Mouse (Mus musculus) cerebellum, adult 8-10 months (tissue): ENCODE data around the gene Sucla2.

Experiments
- DNase-seq: peaks from one replicate; pipeline ENCODE4 v3.0.0; 2022

The Sucla2 gene

DNA sequence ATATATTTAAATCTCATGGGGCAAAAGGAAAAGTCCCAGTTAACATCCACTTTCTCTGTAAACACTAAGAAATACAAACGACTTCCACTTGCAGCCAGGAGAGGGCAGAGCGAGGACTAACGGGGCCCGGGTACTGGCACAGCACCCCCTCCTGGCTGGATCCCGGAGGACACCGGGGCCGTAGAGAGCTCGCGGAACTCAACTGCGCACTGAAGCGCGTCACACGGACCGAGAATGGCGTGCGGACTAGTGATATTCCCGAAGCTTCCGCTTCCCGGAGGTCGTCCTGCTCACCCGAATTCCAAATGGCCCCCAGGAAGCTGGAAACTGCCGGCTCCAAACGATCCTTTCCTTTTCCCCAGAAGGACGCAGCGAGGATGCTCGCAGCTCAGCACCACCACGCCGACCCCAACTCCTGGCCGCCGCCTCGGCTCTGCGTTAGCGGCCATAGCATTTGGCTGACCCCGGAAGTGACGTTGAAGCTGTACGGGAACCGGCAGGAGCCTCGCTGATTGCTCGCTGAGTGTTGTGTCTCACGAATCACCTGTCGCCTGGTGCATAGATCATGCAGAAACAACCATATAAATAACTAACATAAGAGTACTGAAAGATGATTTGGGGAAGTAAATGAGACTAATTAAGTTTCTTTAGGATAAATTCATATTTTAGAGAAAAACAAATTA is at the start of gene Sucla2:
Gene Sucla2 (plus strand): TSS at position 554 of the 683 bp plus-strand sequence.
- DNase-seq: peak; percentile 98

DNA sequence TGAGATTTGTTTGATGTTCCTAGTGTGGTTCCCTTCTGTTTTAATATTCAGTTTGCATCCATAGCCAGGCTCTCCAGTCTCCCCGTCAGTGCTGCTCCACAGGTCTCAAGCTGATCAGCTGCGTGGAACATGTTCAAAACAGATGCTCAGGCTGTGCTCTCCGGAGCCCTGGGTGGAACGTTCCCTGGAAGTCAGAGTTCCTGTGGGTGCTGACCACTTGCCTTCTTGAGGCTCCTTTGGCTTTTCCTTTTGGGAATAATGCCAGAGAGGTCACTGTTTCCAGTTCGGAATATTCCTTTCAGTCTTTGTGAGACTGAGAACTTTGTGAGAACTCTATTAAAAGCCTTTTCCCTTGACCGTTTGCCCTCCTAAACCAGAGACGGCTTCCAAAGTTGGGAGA is 49.6 kb upstream of the Sucla2 start:
- DNase-seq: no peak

DNA sequence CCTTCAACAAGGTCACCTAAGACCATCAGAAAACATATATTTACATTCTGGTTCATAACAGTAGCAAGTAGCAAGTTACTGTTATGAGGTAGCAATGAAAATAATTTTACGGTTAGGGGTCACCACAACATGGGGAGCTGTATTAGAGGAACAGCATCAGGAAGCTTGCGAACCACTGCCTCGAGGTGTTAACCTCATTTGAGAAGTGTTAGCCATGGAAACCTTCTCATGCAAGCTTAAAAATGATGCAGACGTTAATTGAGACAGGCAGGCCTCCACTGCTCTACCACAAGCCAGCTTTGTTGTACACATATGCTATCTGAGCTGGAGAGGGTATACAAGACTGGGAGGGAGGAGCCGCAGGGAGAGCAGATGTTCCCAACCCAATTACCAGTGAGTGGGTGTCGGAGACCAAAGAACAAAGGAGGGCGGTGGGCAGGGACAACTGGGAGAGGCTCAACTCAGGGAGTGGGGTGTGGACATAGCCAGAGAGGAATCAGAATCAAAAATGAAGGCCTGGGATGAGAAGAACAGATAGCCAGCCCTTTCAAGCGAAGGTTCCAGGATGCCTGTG is 48.7 kb upstream of the Sucla2 start:
- DNase-seq: no peak

DNA sequence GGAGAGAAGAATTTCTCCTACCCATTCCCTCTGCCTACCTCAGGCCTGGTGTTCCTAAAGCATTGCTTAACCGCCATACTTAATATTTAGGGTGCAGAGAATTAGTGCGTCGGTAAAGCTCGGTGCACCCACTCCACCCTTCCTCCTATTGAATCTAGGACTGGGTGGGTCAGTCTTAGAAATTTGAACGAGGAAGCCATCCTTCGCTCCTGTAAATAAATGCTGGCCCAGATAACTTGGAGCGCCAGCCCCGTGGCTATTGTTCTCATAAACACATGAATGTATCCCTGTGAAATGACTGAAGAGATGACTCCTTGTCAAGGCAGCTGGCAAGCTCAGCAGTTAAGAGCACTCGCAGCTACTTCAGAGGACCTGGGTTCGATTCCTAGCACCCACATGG is 48.0 kb upstream of the Sucla2 start:
- DNase-seq: no peak

DNA sequence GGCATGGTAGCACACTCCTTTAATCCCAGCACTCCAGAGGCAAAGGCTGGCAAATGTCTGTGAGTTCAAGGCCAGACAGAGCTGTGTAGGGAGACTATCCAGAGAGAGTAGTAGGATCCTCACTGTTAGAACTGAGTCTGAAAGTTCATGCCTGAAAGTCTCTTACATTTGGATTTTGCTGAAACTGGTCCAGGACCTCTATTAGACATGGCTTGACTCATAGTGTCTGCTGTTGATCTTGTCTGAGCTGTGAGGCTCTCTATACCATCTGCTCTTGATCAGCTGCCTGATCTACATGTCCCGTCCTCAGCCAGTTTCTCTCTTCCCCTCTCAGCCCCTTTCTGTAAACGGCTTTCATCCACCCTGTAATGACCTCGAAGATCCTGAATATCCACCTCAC is 46.8 kb upstream of the Sucla2 start:
- no peak for DNase-seq

DNA sequence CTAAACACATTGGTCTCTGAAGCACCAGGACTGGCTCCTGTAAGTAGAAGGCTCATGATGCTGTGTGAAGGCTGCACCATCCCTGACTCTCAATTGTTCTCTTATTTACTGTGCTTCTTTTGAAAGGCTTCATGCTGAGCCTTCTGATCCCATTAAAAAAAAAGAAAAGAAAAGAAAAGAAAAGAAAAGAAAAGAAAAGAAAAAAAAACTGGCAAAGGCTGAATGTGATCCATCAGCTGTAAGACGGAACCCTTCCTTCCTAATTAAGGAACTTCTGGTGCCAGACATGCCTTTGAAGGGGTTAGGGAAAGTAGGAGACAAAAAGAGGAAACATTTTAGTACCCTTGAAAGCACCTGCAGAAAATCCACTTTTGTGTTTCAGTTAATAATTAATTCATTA is 45.3 kb upstream of the Sucla2 start:
- no peak for DNase-seq

DNA sequence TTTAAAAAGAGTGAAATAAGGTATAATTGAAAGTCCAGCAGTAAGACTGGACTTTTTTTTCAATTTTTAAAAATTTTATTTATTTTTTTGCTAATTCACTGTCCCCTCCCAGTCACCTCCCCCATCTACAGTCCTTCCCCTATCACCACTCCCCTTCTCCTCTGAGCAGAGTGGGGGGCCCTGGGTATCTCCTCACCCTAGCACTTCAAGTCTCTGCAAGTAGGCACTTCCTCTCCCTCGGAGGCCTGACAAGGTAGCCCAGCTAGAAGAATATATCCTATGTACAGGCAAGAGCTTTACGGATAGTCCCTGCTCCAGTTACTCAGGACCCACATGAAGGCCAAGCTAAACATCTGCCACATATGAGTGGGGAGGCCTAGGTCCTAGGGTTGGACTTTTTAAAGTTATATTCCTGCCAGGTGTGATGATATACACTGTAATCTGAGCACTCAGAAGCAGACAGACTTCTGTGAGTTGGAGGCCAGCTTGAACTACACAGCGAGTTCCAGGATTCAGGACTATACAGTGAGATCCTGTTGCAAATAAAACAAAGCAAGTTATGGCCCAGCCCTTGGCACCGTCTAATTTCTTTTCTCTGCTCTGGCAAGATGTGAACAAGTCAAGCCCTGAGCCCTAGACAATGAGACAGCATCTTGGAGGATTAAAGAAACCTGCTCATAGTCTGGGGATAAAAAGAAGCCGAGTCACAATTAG is 41.4 kb upstream of the Sucla2 start:
- DNase-seq: no peak

DNA sequence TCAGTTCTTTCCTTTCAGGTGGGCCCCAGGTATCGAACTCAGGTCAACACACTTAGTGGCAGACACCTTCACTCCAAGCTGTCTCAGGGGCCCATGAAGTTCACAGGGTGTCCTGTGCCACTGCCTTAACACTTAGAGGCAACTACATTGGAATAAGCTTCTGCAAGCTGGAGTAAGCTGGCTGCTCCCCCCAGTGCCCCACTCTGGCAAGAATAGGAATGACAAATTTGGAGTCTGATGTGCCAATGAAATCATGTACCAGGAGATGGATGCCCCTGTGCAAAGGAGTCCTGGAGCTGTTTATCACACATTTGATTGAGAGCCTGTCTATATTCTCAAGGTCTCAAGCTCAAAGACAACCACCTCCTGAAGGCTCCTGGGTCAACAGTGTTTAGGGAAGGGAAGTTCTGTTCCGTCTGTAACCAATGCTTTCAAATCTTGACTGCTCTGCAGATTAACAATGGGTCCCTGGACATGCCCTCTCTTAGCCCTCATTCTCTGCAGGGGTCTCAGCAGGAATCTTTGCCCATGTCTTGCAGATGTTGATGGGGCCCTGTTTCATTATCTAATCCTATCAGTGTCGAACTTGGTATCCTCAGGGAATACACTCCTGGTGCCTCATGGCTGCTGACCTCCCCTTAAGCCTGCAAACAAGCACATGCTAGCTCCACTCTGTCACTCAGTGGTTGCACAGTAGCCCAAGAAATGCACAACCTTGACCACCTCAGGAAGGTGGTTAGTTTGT is 40.6 kb upstream of the Sucla2 start:
- no peak for DNase-seq

DNA sequence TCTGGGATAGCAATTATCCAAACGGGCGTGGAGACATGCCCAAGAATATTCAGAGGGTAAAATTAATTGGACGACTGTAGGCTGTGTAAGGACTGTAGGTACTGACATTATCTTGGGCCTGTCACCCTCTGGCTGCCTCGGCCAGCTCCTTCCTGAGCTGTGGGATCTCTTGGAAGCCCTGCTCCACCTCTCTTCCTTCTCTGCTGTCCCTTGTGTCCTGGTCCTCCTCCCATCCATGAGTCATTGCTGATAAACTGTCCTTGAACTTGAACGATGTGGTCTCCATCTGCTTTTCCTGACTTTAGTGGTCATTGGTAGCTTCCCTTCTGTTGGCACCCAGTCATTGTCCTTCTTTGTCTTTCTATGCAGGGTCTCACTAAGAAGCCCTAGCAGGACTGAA is 38.5 kb upstream of the Sucla2 start:
- DNase-seq: no peak

DNA sequence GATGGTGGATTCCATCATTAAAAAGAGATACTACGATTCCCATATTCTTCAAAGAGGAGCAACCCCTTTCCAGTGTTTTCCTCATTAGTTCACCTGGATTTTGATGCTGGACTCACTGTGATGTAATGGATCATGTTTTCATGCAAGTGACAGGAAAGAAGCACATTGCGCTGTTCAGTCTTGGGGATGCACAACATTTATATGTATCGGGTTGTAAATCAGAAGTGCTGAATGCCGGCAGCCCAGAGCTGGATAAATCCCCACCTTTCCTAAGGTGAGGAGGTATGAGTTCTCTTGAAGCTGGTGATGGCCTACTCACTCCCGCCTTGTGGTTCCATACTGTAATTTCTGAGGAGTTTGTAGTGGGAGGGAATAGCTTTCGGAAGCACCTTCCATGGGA is 31.8 kb upstream of the Sucla2 start:
- no peak for DNase-seq

DNA sequence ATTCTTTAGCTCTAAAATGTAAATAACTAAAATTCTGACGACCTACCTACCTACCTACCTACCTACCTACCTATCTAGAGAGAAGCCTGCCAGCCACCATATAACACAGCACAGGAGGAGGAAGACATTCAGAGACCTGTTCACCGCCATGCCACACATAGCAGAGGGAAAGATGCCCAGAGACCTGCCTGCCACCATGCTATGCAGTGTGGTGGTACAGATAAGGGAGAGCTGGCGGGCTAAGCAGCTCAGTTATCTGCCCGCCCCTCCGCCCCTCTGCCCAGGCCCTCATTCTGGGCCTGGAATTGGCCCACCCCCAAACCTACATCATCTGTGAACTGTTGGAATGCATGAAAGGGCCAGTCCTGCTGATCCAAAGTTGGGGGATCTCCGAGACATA is 31.0 kb upstream of the Sucla2 start:
- DNase-seq: no peak

DNA sequence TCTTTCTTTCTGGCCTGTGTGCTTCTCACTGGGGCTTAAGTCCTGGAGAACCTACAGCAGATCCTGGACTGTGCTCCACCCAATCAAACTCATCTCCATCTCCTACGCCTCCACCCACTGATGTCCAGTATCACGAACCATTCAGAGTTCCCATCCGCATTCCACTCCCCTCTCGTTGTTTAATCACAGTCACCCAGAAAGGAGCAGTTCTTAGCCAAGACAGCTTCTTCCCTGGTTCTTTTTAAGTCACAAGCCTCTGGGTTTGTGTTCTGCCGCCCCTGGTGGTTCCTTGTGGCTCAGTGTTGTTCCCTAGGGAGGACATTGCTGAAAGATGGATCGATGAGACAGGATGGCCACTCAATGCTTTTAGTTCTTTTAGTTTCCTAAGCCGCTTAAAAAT is 29.4 kb upstream of the Sucla2 start:
- DNase-seq: no peak

DNA sequence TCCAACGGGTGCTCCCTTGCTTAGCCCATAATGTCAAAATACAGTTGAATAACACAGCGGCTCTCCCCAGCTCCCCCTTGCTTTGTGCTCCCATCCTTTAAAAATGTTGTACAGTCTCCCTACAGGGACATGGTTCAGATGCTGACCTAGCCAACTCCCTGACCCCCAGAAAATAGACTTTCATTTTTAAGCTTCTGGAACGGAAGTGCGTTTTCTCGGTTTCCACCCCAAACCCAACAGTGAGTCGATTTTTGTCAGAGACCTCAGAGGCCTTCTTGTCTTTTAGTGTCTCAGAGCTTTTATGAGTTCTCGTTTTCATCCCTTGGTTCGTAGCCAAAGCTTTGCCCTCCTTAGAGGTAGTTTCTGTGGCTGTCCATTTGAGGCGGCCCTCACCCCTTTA is 23.8 kb upstream of the Sucla2 start:
- no peak for DNase-seq

DNA sequence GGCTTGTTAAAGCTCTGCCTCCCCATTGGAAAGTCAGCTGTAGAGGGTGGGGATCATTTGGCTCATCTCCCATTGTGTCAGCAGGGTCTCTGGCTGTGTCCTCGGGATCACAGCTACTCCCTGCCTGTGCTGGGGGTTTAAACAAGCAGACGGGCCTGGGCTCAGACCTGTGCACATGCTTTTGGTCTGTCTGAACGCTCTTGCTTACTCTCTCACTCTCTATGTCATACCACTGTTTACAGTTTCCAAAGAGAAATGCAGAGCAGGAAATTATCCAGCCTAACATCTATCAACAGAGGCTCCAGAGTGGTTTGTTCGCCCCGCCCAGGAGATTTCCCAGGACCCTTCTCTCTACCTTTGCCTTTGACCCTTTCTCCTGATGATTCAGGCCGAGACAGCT is 23.4 kb upstream of the Sucla2 start:
- DNase-seq: no peak

DNA sequence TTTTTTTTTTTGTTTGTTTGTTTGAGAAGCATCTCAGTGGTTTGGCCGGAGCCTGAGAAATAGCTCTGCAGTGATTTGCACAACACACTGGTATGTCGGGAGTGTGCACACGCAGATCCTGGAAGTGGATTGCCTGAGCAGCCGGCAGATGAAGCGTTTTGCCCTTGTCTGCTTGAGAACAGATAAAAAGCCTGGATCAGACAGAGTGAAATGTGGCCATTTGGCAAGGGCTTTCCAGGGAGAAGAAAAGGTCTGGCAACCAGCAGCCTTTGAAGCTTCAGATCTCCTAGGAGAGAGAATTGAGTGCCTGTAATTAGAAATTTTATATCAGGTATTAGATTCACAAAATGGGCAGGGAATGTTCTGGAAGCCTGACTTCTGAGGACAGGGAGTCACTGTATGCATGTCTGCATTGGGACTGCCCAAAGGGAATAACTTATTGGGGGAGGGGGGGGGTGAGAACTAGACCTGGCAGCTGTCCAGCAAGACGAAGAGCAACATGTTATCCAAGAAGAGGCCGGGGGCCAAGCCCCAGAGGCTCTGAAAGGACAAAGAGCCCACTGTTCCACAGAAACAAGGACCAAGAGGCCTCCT is 22.4 kb upstream of the Sucla2 start:
- peak; percentile 32 for DNase-seq

DNA sequence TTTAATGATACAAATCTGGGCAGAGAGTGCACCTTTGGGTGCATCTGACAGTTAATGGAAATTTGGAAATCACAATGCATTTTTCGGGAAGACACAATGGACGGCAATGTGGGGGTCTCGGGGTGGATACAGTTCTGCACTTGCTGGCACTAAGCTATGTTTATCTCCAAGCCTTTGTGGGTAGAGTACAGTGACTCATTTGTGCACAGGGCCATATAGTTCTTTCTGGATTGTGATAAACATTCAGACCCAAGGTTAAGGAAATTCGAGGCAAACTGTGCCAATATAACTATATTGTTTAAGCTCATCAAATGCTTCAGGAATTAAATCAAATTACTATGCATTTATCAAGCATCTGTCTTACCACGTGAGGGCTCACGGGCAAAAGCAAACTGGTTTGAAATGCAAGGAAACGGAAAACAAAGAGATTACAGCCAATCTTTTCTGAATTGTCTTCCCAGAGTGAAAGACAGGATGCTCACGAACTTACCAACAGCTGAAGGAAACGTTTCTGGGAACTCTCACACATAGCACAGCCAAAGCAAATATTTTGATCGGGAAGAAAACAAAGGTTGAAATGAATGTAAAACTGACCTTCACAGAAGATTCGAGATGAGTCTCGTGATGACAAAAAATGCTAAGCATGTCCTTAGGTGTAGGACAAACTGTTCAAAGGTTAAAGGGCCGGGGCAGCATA is 21.7 kb upstream of the Sucla2 start:
- no peak for DNase-seq

DNA sequence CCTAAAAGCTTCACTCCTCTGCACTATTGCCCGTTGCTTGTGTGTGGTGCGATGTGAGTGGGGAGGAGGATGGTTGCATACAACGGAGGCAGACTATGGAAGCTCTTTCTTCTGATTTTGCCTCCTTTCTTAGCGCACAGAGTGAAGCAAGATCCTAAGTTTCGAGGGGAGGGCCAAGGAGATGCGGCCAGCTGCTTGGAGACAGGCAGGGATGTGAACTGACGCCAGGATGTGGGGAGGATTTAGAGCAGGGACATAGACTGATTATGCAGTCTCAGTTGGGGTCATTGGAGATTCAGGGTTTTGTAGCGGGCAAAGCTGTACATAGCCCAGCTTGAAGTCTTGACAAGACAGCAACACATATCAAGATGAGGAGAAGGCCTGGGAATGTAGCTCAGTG is 18.8 kb upstream of the Sucla2 start:
- DNase-seq: no peak

DNA sequence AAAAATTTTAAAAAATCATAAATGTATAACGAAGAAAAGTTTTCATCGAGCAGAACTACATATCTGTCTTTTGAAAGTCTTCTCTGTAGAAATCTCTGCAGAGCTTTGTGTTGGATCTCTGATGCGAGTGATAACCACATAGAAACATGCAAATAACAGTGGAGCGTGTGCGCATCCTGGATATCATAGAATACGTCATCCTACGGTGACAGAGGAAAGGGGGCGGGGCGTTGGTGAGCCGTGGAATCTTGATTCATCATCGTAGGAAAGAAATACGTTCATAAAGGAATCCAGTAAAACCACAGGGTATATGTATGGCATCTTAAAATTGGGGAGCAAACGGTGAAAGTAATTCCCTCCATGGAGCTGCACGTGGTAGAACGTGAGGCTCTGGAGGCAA is 17.9 kb upstream of the Sucla2 start:
- no peak for DNase-seq

DNA sequence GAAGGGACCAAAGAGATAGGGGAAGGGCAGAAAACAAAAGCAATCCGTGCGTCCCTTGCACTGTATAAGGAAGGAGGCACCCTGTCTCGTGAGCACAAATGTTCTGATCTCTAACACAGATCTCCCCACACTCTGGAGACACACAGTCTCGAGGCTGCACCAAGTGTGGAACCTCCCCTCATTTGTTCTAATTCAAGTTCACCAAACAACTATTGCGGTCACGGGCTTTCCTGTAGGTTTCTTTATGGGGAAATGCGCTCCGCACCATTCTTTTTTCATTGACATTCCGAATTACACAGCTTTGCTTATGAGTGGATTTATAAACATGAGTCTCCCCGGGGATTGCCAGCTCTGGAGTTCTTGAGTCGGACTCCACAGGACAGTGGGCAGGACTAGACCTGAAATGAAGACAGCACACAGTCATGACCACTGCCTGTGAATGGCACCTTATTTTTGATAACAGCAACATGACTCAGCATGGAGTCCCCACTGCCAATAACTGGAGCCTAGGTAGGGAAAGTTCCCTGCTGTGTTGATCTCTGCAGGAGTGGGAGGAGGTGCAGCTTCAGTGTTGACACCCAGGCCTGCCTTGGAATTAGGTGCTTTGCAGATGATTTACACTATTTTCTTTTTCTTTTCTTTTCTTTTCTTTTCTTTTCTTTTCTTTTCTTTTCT is 17.3 kb upstream of the Sucla2 start:
- no peak for DNase-seq

DNA sequence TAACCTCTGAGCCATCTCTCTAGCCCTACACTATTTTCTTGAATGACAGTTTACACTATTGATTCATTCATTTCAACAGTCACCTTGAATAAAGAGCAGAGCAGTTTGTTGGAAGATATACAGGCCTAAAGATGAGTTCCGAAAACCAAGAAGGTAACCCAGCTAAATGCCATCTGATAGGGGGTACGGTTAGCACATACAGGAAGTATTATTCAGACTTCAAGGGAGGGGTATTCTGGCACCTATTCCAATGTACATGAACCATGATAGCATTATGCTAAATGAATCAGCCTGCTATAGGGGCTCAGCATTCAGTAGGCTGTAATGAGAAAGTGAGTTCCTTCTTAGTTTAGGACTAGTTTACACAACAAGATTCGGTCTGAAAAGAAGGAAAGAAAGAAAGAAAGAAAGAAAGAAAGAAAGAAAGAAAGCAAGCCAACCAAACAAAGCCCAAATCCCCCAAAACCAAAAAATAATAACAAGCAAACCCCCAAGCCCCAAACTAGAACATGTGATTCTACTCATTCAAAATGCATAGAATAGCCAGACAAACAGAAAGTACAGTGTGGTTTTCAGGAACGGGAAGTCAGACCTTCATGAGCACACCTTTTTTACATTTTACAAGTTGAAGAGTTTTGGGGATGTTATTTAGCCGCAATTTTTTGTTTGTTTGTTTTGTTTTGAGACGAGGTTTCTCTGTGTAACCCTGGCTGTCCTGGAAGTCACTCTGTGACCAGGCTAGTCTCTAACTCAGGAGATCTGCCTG is 16.3 kb upstream of the Sucla2 start:
- DNase-seq: no peak

DNA sequence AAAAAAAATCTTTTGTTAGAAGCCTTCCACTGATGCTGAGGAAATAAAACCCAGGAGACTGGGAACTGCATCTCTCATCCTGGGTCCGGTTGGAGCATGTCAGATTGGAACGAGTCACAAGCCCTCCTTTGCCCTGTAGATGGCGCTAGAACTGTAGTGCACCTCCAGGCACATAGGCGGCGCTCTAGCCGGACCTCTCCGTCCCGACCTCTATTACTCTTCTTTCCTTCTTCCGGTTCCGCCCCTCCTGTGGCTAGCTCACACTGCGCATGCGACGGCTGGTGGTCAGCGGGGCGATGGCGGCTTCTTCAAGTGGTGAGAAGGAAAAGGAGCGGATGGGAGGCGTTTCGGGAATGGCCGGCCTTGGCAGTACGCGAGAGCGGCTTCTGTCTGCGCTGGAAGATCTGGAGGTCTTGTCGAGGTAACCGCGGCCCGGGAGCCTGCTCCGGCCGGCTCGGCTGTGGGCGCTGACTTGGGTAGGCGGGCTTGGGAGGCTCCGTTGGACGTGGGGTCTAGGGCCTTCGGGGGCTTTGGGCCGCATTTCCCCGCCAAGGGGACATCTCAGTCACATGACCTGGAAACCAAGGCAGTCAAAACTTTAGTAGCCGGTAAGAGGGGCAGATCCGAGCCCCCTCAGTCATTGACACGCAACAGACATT is 15.2 kb upstream of the Sucla2 start, which contains the start of gene Med4:
Gene Med4 (plus strand): TSS at position 261 of the 659 bp plus-strand sequence.
- DNase-seq: peak; percentile 98
